Mouse (Mus musculus): ENCODE results near the gene Hdgf. TPM values are rescaled to one million over a fixed set of nuclear protein-coding genes. Genes with fewer than 3 reads are reported as not detected.
A peak's percentile ranks its signal among the peaks of the same experiment; 100 is the strongest.

Hdgf gene
- total RNA-seq, 2 experiments from 2014 or later: 179 to 182 TPM

DNA sequence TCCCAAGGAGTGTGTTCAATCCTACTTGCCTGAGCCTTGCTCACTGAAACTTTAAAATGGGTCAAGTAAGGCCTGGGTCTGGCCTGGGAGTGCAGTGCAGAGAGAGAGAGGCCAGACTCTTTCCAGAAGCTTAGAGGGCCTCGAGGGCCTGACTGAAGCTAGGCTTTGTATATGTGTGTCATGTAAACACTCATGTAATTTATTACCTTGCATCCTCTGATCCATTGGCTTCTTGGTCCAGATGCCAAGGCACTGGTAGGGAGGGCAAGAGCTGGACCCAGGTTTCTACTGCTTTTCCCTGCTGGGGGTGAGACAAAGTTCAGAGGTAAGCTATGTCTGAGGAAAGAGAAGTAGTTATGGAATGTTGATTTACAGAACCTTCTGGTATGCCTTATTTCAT, 1.8 kb downstream of the Hdgf start:
- DNase-seq (ENCODE audit: low spot score in 2 of 2): no peak

DNA sequence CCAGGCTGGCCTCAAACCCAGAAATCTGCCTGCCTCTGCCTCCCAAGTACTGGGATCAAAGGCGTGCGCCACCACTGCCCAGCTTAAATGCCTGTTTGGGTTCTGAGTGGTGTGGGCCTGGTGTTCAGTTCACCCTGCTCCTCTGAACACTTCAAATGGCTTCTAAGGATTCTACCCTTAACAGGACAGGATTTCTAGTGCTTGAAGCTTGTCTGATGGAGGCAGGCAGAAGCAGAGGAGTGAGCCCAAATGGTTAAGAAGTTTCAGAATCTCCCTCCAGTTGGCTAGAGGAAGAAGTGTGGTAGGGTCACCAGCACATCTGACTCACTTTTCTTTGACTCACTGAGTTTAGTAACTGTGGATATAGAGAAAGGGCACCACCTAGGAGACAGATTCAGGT, 3.3 kb downstream of the Hdgf start:
- DNase-seq (ENCODE audit: low spot score in 2 of 2): no peak

DNA sequence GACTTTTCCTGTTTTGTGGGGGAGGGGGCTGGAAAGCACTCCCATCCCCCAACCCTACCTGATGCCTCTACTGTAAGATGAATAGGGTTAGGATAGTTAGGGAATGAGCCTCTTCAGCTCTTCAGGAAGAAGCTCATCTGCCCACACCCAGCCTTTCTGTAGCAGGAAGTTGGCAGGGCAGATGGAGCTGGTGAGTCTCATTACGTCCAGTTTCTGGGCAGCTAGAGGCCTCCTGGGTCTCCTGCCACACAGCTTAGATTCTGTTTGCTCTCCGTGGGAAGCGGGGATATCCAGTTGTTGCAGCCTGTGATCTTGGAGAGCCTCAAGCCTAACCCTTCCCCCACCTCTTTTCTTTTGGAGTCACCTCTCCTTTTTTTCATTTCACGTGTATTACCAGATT, 3.8 kb downstream of the Hdgf start:
- no peak for DNase-seq (ENCODE audit: low spot score in 2 of 2)

DNA sequence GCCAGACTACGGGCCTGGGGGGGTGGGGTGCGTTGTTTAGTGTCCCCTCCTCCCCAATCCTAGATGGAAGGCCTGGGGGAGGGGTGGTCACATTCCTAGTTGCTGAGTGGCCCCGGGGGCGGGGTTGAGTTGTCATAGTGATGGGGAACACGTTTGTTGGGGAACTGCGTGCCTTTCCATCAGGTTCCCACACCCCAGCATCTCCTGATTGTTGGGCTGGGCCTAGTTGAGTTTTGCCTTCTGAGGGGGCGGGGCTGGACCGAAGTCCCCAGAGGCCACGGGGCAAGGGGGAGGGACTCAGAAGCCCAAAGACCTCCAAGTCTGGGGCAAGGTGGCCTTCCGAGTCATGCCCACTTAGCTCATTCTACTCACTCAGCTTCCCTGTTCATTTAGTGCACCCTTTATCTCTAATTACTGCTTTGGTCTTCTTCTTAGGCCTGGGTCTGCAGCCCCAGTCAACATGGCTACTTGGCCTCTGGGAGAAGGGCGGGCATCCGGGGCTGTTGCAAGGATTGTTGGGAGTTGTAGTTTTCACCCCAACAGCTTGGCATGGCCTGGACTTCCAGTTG, 4.5 kb downstream of the Hdgf start:
- DNase-seq (ENCODE audit: low spot score in 2 of 2): peak; percentile 67 to 80

DNA sequence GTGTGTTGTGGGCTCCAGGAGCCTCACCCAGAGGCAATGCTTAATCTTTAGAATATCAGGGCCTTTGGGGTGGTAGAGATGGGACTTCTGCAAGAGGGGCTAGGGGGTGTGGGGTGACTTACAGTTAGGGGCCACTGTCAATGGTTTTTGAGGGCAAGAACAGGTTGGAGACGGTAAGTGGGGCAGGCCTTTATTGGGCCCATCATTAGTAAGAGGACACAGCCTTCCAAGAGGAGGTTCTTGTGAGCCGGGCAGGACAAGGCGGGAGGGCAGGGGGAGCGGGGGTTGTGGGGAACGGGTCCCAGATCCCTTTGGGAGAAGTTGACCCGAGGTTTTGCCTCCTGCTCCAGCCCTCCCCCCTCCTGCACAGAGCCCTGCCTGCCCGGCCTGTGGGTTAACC, 7.4 kb downstream of the Hdgf start:
- DNase-seq (ENCODE audit: low spot score in 2 of 2): no peak

DNA sequence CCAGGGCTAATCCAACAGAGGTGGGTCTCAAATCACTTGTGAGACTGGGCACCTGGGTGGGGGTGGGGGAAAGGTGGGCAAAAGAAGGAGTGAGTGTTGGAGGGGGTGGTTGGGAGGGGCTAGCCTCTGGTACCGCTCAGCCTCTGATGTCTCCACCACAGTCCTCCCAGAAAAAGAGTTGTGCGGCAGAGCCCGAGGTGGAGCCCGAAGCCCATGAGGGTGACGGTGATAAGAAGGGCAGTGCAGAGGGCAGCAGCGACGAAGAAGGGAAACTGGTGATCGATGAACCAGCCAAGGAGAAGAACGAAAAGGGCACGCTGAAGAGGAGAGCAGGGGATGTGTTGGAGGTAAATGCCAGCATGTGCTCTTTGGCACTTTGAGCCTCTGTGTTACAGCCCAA, 7.8 kb downstream of the Hdgf start:
- DNase-seq (ENCODE audit: low spot score in 2 of 2): no peak

DNA sequence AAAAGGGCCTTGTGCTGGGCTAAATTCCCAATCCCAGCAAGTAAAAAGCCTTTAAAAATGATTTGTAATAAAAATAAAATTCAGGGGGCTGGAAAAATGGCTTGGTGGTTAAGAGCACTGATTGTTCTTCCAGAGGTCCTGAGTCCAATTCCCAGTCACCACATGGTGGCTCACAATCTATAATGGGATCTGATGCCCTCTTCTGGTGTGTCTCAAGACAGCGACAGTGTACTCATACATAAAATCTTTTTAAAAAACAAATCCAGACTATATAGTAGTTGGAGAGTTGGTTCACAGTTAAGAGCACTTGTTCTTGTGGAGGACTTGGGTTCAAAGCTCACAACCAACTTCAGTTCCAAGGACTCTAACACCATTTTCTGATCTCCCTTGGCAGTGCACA, 10.9 kb downstream of the Hdgf start:
- DNase-seq (ENCODE audit: low spot score in 2 of 2): no peak

DNA sequence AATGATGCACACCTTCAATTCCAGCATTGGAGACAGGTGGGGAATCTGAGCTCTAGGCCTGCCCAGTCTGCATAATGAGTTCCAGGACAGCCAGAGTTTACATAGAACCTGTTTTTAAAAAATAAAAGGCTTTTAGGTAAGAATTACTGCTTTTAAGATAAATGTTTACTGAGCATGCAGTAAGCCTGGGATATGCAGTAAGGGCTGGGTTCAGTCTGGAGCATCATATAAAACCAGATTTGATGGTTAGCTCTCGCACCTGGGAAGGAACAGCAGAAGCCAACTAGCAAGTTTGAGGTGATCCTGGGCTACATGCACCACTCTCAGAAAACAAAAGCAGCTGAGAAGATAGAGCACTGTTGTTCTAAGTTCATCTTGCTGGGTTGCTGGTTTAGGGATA, 12.4 kb downstream of the Hdgf start:
- no peak for DNase-seq (ENCODE audit: low spot score in 2 of 2)

DNA sequence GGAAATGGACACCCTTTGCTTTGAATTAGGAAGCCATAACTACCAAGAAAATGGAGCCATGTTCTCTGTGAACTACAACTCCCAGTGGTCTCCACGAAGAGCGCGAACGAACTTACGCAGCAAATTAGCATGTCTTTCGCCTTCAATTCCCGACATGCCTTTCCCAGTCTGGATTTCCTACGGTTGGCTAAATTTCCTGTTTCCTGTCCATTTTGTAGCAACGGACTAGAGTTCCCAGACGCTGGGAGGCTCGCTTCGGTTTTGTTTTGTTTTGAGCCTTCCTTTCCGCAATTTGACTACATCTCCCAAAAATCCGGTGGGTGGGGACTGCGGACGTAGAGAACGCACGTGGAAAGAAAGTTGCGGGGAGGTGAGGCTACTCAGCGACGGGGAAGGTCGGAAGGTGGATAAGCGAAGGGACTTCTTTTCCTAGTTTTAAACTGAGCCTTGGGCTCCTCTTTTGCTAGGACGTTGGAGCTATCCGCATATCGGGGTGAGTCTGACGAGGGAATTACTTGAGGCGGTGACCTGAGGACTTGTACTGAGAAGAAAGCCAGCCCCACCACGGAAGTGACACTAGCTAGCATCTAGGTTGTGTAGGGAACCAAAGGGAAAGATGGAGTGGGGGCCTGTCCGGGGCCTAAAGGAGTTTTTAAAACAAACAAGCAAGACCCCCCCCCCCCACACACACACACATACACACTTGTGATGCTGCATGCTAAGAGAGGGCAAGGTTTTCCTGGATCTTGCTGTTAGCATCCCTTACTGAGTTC, 13.4 kb downstream of the Hdgf start, which contains the start of gene Mrpl24:
Mrpl24 (plus strand) TSS at position 171 of the 773 bp plus-strand sequence.
- DNase-seq (ENCODE audit: low spot score in 2 of 2): peak; percentile 43 to 65

DNA sequence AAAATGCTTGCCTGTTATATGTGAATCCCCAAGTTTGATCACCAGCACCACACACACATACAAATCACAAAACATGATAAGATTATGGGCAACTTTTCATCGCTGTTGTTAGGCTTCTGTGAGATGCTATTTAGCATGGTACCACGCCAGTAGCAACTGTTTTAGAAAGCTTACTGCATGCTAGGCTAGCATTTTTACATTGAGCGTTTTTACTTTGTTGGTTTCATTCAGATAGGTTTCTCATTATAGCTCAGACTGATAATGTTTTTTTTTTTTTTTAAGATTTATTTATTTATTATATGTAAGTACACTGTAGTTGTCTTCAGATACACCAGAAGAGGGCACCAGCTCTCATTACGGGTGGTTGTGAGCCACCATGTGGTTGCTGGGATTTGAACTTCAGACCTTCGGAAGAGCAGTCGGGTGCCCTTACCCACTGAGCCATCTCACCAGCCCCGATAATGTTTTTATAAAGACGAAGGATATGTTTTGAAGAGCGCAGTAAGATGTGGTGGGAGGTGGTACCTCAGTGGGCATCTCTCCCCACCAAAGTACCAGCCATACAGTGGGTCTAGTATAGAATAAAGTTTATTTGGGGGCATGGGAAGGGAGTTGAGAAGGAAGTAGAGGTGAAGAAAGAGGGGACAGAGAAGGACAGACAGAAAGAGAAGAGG, 14.3 kb downstream of the Hdgf start:
- no peak for DNase-seq (ENCODE audit: low spot score in 2 of 2)

DNA sequence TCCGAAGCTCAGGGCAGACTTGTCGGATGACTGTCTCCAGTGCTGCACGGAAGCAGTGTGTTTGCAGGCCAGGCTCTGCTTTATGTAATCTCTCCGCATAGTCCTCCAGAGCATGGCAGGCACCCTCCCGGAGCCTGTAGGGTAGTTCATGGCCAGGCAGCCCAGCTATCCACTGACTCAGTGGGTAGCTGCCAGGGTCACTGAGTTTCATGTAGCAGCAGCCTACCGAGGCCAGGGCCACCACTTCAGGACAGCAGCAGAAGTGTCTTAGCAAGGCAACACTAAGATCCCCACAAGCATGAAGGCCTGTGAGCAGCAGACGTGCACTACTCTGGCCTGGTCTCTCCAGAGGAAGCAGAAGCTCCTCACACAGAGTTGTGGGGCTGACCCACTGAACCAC, 18.9 kb downstream of the Hdgf start:
- no peak for DNase-seq (ENCODE audit: low spot score in 2 of 2)

DNA sequence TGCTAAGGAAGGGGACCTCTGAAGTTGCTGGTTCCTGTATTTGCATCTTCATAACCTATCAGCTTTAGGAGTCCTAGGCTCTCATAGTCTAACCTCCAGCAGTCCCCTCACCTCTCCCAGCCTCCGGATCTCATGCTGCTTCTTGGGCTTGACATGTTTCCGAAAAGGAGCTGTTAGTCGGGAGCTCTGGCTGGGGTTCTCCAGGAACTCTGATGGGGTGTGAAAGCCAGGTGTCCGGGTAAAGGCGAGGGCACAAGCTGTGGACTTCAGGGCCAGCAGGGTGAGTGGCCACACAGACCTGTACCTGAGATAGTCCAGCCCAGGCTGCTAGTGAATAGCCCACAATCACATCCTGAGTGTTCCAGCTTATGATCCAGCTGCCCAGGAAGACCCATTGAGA, 21.3 kb downstream of the Hdgf start:
- DNase-seq (ENCODE audit: low spot score in 2 of 2): no peak

DNA sequence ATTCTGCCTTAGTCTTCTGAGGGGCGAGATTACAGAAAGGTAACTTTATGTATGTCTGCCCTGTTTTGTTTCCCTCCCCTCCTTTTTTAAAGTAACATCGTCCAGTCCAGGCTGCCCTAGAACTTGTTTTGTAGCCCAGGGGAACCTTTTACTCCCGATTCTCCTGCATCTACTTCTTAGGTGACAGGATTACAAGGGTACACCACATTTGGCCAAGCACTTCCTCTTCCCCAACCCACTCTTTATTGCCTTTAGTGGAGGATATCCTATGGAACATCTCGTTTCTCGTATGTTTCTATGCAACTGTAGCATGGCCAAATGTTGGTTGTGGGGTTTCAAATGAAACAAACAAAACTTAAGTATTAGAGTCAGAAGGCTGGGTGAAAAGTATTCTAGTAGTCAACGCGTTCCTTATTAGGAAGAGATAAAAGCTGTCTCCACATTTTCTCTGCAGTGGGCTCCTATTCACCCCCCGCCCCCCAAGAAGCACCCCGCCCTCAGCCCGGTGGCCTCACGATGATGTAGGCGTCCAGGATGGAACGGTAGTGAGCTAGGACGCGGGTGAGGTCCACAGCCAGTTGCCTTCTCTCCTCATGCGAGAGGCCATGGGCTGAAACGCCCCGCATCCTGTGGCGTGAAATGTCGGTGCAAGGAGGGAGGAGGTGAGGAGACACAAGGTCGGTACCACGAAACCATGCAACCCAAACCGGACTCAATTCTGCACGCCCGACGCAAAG, 23.4 kb downstream of the Hdgf start:
- no peak for DNase-seq (ENCODE audit: low spot score in 2 of 2)

DNA sequence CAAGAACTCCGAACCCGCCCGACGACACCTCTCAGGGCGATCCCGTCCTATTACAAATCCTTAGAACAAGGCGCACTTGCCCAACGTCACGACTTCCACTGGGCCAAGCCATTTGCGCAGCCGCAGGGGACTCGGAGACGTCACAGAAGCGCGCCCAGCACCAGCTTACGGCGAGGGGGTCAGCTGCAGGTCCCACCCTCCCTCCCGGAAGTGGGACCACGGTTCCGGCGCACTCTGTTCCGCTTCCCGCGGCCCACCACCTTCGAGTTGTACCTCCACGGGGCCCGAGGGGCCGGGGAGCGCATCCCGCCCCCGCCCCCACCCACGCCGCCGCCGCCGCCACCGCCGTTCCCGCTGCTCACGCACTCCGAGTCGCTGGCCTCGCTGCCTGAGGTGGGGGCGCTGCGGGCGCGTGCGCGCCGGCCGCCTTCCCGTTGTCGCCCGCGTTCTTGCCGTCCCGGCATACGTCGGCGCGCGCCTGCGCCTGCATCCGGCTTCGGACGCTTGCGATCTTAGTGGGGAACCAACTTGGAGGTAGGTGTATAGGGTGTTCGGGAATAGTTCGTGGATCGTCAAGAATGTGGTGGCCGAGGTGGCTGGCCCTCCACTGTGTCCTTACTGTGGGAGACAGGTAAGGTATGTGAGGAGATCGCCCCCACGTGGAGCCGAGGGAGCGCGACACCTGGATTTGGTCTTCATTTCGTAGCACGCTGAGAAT, 24.1 kb downstream of the Hdgf start, which contains the start of the genes Isg20l2 and Rrnad1:
Isg20l2 (plus strand) TSS at position 237 of the 718 bp plus-strand sequence.
Rrnad1 (minus strand) TSS at position 640 of the 718 bp plus-strand sequence.
- peak; percentile 94 to 97 for DNase-seq (ENCODE audit: low spot score in 2 of 2)

DNA sequence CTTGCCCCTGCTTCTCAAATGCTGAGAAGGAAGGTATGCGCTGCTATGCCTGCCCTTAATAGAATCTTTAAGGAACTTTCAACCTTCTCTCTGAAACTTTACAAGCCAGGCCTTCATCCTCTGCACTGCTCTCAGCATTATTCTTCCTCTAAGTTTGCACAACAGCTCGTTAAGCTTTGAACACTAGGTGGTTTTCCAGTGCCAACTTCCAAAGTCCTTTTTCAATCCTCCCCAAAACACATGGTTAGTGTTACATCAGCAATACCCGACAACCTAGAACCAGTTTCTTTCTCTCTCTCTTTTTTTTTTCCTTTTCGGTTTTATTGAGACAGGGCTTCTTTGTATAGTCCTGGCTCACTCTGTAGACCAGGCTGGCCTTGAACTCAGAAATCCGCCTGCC, 27.9 kb downstream of the Hdgf start:
- no peak for DNase-seq (ENCODE audit: low spot score in 2 of 2)

DNA sequence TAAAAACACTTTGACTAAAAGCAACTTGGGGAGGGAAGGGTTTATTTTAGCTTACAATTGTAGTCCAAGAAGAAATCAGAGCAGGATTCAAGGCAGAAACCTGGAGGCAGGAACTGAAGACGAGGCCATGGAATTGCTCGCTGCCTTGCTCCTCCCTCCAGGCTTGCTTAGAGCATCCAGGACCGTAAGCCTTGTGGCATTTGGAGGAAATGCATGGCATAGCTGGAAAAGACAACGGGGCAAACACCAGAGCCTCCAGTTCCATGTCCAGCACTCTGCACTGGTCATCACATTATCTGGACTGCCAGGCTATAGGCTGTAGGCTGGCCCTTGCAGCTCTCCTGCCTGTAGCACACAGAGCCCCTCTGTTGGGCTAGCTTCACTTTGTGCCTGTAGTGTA, 28.4 kb downstream of the Hdgf start:
- no peak for DNase-seq (ENCODE audit: low spot score in 2 of 2)

DNA sequence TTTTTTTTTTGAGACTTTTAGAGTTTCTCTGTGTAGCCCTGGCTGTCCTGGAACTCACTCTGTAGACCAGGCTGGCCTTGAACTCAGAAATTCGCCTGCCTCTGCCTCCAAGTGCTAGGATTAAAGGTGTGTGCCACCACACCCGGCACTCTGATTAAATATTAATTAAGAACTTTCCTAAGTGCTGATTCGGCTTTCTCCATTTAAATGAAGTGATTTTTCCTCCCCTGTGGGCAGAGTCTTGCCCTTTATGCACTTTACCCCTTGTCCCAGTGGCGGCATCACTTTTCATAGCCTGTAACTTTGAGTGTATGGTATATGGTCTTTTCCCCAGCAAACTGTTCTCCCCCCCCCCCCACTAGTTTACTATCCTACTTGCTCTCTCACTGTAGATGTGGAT, 29.1 kb downstream of the Hdgf start:
- no peak for DNase-seq (ENCODE audit: low spot score in 2 of 2)

DNA sequence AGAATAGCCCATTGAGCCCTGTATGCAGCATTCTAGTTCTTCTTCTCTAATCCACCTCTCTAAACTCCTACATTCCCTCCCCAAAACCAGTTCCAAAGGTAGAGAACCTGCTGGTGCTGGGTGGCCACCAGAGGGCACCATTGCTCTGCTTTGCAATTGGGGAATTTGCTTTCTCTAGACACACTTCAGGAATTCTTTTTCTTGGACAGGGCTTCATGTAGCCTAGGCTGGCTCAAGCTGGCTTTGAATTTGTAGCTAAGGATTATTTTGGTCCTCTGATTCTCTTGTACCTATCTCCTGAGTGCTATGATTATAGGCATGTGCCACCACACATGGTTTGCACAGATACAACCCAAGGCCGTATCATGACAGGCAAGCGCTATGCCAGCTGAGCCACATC, 29.7 kb downstream of the Hdgf start:
- peak; percentile 82 to 87 for DNase-seq (ENCODE audit: low spot score in 2 of 2)

DNA sequence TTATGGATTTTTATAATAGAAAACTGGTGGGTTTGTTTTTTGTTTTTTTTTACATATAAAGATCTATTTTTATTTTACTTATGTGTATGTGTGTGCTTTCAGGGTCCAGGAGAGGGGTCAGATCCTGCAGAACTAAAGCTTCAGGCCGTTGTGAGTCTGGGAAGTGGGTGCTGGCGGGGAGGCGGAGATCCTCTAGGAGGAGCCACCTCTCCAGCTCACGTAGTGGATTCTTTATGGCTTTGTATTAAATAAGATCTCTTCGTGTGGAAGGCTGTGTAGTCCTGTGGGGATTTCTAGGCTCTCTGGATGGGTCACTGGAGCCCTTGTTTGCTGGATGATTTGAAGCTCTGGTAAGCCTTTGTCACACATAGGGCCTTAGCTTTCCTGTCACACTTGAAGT, 34.5 kb downstream of the Hdgf start:
- no peak for DNase-seq (ENCODE audit: low spot score in 2 of 2)

DNA sequence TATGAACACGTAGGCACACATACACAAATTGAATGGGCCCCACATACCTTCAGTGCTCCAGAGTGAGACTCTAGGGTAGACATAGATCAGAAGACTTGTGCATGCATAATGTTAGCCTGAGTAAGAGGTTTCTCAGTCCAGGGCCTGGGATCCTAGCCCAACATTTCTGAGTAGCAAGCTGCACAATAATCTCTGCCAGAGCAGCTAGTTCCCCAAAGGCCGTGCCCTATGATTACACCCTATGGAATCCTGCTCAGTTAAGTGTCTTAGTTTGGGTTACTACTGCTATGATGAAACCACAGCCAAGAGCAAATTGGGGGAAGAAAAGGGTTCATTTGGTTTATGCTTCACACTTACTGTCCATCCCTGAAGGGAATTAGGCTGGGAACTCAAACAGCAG, 36.4 kb downstream of the Hdgf start:
- DNase-seq (ENCODE audit: low spot score in 2 of 2): no peak

DNA sequence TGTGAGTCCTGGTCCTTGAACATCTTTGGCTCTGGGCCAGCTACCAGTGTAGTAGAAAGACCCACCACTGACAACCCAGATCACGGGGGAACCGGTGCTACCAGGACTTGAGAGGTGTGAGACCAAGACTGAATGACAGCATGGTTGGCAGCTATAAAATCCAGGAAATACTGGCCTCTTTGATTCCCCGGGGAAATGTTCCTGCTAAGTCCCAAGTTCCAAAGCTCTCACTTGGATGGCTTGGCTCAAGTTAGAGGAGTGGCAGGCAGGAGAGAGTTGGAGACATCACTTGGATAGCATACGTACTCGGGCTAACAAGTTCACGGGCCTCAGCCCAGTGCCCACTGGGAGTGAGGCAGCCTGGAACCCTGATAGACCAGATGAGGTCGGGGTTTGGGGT, 37.5 kb downstream of the Hdgf start:
- no peak for DNase-seq (ENCODE audit: low spot score in 2 of 2)
